Mouse (Mus musculus) frontal cortex, postnatal 14 days (tissue): ENCODE data around the gene Ift80.
"Not testable (repeated sequence)": the region's sequence is repeated elsewhere in the genome, so short reads cannot be mapped to it uniquely, and the experiment has no call there.

ENCODE experiments used
- DNase-seq, 2 experiments: peaks; one replicate each; pipeline ENCODE4 v3.0.0; 2022; ENCODE audit warnings: low spot score in 2 of 2

The Ift80 gene

DNA sequence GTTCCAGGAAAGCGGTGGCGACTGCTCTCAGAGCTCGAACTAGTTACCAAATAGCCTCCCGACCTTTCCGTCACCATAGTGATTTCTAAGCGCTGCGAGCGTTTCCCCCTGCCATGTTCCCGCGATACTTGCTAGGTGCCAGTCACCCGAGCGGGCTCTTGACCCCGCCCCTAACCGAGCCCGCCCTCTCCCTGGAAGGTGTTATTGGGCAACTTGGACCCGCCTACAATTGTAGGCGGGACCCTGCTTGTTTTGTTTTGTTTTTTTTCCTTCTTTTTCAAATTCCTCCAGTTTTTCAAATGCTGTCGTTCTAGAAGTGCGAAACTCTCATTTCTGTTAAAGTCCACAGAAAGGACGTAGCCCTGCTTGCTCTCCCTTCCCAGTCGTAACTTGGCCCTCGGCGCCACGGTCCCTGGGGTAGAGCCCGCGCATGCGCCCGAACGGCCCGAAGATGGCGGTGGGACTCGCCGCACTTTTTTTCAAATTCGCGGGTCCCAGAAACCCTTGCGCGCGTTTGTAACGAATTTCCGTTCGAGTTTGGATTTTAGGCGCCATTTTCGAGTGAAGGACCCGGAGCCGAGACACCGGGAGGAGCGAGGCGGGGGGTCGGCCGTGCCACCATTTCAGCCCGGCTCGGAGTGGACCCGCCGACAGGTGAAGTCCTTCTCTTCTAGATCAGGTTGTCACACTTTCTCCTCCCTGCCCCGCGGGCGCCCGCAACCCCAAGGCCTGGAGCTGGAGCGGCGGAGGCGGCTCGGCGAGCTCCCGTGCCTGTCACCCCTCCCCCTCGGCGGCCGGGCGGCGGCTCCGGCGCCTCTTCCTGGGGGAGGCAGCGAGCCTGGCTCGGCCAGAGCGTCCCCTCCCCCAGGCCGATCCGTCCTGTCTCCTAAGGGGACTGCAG lies at the start of gene Ift80, which contains the start of gene Smc4:
TSS of gene Ift80 (minus strand) at position 134 of the 901 bp plus-strand sequence.
TSS of gene Smc4 (plus strand) at position 302 of the 901 bp plus-strand sequence.
- DNase-seq: peak; percentile 88 to 91

DNA sequence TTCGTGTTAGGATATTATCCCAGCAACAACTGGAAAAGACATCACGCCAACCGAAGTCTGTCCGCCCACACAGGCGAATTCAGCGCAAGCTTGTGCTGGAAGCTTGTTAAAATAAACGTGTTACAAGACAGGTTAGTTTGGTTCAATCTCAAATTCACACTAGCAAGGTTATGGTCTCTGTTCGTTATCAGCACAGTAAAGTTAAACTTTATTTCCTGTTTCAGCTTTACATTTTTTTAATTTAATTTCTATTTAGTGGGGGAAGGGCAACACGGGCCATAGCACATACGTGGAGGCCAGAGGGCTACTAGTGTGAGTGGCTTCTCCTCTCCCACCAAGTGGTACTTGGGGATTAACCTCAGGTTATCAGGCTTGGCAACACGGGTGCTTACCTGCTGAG lies 47.5 kb upstream of the Ift80 start:
- DNase-seq: no peak

DNA sequence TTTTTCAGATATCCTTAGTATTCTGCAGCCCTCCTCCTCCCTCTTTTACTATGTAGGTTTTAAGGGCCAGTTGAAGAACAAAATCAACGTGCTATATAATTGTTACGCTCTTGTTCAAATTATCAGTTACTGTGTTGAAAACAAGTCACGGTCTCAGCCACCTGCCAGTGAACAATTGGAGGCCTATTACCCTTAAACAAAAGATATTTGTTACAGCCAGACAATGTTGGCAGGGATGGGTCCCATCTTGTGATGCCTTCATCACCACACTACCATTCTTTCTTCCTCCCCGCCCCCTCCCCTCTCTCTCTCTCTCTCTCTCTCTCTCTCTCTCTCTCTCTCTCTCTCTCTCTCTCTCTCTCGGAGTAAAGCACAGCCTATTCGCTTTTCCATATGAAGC lies 44.6 kb upstream of the Ift80 start:
- no peak for DNase-seq

DNA sequence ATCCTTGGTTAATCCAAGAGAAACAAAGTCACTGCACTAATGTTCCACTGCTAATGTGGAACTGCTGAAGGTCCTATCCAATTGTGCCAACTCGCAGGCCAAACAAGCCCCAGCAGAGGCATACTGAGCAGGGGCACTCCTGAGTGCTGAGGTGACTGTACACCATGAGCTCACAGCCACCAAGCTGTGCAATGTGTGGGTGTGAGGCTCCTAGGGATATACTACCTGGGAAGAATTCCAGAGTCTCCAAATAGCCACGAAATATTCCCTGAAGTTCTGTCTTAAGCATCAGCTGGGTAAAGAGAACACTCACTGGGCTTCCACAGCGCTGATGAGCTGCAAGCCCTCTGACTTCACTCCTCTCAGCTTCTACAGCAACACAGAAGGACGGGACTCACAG lies 43.3 kb upstream of the Ift80 start:
- DNase-seq: no peak

DNA sequence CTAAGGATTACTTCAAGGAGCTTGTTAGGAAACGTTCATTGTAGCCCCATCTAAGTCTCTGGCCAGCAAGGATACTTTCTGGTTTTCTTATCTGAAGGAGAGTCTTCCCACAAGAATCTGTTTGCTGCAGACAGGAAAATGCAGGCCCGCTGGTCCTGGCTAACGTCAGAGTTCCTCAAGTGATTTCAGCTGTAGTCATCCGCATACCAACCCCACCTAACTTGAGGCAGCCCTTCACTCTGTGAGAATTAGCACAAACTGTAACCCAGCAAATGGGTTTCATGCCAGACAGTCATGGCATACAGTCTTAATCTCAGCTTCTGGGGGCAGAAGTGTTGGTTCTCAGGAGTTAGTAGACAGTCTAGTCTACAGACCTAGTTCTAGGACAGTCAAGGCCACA lies 42.1 kb upstream of the Ift80 start:
- no peak for DNase-seq

DNA sequence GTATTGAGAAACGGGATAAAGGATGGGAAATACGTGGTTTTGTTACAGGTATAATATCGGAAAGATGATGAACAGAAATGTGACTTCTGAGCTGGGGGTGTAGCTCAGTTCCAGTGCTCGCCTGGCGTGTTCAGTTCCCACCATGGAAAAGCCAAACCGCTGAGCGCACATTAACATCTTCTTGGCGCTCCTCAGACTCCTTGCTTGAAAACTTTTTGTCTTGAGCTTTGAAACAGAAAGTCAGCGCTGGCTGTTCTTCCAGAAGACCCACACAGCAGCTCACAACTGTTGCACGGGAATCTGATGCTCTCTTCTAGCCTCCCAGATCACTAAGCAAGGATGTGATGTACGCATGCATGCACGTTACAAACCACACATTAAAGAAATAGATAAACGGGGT lies 41.4 kb upstream of the Ift80 start:
- DNase-seq: no peak

DNA sequence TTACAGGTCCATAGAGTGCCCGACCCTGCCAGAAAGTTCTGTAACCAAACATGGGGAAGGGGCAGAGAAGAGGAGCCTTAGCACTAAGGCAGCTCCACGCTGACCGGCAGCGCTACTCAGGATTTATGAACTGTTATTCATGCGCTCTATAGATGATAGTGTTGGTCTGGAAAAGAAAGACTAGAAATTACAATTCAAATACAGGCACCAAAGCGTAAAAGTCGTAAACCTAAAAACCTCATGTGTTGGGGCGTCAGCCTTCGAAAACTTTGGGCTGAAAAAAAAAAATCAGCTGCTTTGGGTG lies 41.0 kb upstream of the Ift80 start:
- DNase-seq: no peak

DNA sequence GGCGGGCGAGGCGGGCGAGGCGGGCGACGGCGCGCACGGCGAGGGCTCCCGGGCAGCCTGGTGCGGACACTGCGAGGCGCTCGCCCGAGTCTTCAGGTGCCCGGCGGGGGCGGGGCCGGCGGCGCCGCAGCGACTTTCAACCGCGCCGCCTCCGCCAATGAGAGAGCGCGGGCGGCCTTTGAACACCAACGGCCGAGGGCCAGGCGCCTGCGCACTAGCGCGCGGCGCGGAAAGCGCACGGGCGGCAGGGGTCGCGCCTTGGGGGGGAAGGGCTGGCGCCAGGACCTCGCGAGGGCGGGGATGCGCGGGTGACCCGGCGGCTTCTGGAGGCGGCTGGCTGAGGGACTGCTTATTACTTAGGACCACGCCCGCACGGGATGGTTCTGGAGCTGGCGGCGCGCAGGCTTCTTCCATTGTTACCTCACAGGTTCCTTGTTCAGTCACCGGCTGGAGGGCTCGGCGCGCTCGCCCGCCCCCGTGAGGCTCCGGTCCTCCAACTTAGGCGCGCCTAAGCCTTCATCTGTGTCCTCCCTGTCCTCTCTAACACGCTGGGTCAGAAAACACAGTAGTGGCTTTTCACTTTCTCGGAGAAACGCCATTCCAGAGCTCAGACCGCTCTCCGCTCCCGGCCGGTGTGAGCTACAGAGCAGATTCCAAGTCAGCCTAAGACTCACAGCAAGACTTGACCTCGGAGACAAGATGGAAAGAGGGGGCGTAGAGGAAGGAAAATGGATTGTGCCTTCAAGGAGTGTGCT lies 40.5 kb upstream of the Ift80 start, which contains the start of gene Trim59:
TSS of gene Trim59 (minus strand) at position 111 of the 755 bp plus-strand sequence.
- peak; percentile 74 to 79 for DNase-seq

DNA sequence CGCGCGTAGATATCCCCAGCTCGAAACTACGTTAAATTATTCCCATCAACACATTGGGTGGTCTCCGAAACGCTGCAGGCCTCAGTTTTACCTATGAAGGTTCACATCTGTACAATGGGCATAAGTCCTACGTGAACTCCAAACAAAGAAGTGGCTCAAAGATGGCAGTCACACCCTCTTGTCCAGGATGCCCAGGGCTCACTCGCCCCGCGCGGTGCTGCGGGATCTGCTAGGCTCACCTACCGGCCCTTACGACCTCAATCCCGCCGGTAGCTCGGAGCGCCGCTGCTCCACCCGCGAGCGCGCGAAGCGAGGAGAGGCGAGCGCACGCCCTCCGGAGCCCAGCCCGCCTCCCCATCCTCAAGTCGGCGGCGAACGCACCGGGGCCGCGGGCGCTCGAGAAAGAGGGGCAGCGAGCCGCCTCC lies 39.8 kb upstream of the Ift80 start:
- no peak for DNase-seq

DNA sequence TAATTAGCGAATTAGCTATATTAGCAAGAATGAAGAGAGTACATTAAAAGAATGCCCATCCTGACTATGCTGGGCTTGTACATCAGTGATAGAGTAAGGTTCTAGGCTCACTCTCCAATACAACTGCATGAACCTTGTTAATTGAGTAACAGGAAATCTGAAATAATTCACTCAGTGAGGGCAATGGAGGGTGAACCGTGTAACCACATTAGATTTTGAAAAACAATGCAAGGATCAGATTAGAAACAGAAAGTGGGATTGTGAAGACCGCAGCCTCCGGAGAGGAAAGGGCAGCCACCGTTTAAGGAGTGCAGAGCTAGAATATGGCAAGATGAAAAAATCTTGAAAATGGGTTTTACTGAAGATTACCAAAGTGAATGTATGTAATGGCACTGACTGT lies 36.9 kb upstream of the Ift80 start:
- DNase-seq: no peak

DNA sequence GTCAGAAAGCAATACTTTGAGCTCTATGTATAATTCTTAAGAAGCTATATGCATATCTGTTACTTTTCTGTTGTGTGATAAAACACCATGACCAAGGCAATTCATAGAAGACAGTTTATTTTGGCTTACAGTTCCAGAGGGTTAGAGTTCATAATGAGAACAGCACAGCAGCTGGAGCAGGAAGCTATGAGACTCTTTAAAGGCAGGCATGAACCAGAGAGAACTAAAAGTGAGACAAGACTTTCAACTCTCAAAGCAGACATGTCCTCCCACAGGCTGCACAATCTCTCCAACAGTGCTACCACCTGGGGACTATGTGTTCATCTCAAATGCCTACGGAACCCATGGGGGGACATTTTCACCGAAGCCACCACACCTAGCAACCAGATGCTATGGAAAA lies 35.7 kb upstream of the Ift80 start:
- no peak for DNase-seq

DNA sequence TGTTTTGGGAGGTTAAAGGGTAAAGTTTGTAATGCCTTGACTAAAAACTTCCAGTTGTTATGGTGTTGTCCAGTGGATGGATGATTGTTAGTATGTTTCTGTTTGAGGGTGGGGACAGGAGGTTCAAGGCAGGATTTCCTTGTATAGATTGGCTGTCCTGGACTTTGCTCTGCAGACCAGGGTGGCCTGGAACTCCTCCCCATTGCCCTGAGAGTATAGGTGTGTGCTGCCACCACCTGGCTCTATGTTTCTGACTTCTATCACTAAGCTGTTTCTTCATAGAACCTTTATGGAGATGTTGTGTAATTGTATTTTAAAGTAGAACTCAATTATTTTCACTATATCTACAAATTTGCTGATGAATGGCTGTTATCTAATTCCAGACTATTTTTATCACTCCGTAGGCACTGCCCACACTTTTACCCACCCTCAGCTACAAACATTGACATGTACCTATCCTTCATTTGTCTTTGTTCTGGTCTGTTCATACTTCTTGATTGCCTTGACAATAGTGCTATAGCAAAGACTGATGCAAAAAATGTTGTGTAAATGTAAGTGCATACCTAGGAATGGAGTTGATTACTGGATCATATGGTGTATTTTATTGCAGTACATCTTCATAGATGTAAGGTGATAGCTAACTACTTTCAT lies 21.9 kb upstream of the Ift80 start:
- no peak for DNase-seq

DNA sequence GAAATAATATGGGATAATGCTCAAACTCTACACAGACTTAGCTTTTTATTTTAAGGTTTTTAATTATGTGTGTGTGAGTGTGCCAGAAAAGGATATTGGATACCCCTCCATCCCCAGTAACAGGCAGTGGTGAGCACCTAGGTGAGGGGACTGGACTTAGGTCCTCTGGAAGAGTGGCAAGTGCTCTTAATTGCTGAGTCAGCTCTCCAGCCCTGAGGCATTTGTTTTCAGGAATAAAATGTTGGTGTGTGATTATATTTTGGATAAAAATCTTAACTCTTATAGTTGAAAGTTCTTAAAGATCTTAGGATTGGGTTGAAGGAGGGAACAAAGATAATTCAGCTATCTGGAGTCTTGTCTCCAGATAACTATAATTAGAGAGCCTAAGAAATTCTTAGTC lies 16.4 kb upstream of the Ift80 start:
- no peak for DNase-seq

DNA sequence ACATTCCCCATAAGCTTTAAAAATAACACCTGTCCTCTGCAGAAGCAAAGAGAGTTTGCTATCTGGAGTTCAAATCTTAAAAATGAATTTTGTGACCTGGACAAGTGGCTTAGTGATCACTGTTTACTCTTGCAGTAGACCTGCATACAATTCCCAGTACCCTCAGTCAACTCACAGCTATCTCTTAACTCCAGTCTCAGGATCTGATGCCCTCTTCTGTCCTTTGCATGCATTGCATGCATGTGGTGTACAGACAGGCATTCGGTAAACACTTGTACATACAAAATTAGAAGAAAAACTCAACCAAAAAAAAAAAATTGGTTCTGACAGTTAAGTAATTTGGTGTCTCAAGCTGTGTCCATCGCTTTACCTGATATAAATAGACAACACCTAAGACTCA lies 15.9 kb upstream of the Ift80 start:
- no peak for DNase-seq

DNA sequence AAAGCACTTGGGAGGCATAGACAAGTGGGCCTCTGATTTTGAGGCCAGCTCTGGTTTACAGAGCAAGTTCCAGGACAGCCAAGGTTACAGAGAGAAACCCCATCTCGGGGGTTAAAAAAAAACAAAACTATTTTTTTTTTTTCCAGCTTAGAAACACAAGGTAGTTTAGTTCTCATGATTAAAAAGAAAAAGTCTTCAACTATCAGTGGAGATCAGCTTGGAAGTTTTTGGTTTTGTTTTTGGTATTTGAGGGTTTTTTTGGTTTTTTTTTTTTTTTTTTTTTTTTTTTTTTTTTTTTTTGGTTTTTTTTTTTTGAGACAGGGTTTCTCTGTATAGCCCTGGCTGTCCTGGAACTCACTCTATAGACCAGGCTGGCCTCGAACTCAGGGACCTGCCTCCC lies 14.3 kb upstream of the Ift80 start:
- DNase-seq: not testable (repeated sequence)

DNA sequence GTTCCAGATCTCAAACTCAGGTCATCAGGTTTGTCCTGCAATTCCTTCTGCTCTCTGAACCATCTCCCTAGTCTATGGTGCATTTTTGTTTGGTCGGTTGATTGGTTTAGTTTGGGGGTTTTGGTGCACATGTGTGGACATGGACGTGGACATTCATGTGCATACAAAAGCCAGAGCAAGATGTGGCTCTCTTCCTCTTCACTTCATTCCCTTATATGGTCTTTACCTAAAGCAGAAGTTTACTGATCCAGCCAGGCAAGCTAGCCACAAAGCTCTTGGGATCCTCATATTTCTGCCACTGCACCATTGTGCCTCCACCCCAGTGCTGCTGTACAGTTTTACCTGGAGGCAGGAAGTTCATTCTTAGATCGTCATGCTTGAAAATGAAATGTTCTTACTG lies 12.8 kb upstream of the Ift80 start:
- DNase-seq: no peak

DNA sequence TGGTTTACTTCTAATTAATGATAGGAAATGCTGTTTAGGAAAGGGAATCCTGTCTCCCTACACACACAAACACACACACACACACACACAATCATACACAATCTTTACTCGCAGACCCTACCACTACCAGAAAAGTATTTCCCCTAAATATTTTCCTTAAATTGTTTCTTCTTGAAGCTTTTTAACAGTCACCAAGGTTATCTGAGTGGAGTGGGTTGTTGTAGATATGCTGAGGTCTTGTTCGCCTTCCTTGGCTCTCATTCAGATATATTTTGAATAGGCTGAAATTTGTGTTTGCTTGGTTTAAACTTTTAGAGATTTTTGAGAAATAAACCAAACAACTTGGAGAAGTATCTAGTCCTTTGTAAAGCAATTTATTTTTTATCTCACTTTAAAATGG lies 4.5 kb upstream of the Ift80 start:
- no peak for DNase-seq

DNA sequence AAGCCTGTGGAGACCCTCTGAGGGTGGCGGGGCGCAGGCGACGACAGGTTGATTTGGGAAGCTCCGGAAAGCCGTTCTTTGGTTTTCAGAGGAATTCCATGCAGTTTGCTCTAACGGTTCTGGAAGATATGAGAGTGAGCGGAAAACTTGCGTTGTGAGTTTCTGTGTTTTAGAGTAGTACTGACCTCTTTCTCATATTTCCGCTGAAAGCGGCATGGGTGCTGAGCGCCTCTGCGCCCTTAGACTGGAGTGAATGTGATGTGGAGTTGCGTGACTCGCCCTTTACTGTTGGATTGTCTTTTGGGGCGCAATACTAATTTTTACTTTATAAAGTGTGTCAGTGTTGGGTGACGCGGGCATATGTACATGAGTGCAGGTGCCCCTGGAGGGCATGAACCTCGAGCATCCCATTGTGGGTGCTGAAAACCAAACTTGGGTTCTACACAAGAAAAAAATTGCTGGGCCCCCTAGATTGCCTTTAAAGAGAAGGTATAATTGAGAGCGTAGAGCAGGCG lies 1.9 kb upstream of the Ift80 start:
- no peak for DNase-seq

DNA sequence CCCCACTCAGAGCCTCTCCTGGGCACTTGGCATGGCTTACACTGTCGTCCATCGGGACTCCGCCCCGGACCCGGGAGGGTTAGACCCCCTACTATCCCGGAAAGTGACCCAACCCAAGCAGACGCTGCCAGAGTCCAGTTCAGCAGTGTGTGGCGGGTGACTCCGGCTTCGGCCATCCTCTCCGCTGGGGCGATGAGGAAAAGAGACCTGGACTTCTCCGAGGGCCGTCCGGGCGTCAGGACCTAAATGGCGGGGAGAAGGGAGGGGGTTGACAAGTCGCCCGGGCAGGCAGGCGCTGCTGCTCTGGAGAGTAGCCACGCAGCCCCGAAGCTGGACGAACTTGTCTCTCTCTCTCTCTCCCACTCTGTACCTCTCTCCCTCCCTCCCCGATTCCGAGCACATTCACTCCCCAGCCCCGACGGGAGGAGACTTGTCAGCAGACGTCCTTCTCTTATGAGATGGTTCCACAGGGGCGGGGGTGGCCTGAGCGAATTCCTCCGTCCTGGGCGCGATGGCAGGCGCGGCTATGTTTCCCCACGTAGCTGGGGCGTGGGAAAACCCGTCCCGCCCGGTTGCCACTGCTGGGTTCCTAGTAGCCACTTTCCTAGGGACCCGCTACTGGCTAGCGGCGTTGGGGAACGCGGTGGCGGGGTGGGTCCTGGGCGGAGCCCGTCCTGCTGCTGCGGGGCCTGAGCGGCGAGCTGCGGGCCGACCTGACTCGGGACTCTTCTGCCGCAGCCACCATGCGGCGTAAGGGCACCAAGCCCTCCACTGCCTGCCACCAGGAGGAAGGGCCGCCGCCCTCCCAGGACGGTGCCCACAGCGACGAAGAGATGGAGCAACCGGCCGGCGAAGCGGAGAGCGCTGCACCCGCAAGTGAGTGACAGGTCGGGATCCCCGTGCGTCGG lies 1.2 kb upstream of the Ift80 start:
- DNase-seq: peak; percentile 22 to 34

DNA sequence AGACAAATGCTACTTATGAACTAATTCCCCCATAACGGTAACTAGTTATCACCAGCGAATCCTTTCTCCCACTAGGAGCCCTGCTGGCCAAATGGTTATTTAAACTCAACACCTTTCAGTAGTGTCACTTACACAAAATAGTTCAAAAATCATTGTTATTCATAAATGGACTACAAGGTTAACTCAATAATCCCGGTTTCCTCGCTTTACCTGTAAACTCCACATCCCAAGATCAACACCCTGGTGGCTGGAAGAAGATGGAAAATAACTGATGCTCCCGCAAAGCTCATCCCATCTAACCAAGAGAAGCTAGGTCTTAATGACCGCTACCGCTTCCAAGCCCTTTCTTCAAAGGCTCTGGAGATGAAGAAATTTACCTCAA lies 324 bp downstream of the Ift80 start:
- no peak for DNase-seq

DNA sequence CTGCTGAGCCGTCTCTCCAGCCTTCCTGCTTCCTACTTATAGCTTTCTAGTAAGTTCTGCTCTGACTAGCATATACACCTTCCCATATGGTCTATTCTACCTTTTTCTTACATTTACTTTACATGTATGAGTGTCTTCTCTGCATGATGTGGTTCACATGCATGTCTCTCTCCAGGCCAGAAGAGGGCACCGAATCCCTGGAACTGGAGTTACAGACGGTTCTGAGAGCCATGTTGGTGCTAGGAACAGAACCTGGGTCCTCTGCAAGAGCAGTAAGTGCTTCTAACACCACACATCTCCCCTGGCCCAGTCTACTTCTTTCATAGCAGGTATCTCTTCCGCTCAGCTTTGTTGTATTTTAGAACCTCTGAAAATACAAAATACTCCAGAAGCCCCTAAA lies 1.6 kb downstream of the Ift80 start:
- DNase-seq: no peak
